Mouse (Mus musculus) myocyte (in vitro differentiated cells): ENCODE results near the gene Rad51b.

Experiments used
- CEBPB ChIP-seq: IDR thresholded peaks from 2 replicates; pipeline ENCODE4 v1.6.1; 2011; ENCODE audit warnings: mild to moderate bottlenecking, moderate library complexity; ENCODE audit not compliant: poor library complexity, insufficient read depth, severe bottlenecking
- E2F4 ChIP-seq: IDR thresholded peaks from one replicate; pipeline ENCODE4 v1.6.1; 2011; ENCODE audit warnings: mild to moderate bottlenecking, control low read depth, moderate library complexity; ENCODE audit not compliant: insufficient read depth
- MAX ChIP-seq: IDR thresholded peaks from one replicate; pipeline ENCODE4 v1.6.1; 2011; ENCODE audit warnings: low read depth, mild to moderate bottlenecking, control low read depth
- MYOD1 ChIP-seq, 3 experiments: IDR thresholded peaks; one replicate each; pipeline ENCODE4 v1.6.1; 2011; ENCODE audit warnings: control low read depth in 2 of 3, low read depth in 2 of 3, mild to moderate bottlenecking in 2 of 3, moderate library complexity in 1 of 3; ENCODE audit not compliant: insufficient read length in 2 of 3, control insufficient read depth in 1 of 3
- MYOG ChIP-seq, 3 experiments: IDR thresholded peaks; one replicate each; pipeline ENCODE4 v1.6.1; 2011; ENCODE audit warnings: control low read depth in 2 of 3, low read depth in 2 of 3, mild to moderate bottlenecking in 2 of 3; ENCODE audit not compliant: insufficient read length in 2 of 3, control insufficient read depth in 1 of 3, insufficient read depth in 1 of 3
- POLR2A ChIP-seq: IDR thresholded peaks from one replicate; pipeline ENCODE4 v1.6.1; 2011; ENCODE audit warnings: low read depth, mild to moderate bottlenecking, control low read depth, moderate library complexity; ENCODE audit not compliant: insufficient read length
- POLR2AphosphoS2 ChIP-seq: IDR thresholded peaks from one replicate; pipeline ENCODE4 v1.6.1; 2011; ENCODE audit warnings: low read depth, control low read depth; ENCODE audit not compliant: insufficient read length
- TCF12 ChIP-seq: IDR thresholded peaks from one replicate; pipeline ENCODE4 v1.6.1; 2011; ENCODE audit warnings: mild to moderate bottlenecking, control low read depth; ENCODE audit not compliant: poor library complexity, insufficient read depth, severe bottlenecking
- USF1 ChIP-seq: IDR thresholded peaks from one replicate; pipeline ENCODE4 v1.6.1; 2011; ENCODE audit warnings: low read depth, mild to moderate bottlenecking, control low read depth, moderate library complexity

DNA sequence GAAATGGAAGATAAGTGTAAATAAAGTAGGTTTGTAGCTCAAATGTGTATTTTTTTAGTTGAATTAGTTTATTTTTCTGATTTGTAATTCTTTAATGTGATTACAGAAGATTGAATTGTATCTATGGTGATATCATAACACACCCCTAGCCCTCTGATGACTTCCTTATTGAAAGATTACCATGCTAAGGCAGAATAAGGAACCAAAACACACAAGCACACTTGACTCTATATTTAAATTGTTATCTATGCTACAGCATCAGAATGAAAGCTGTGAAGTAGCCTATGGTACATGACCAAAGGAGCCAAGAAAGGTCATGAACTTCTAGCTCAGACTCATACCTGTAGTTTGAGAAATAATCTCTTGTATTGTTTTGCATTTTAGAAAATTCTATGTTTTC lies 427.8 kb downstream of the Rad51b start:
- TF ChIP-seq POLR2A (no peak), MYOG (IDR thresholded peaks at IDR 0.05; ENCODE audit: control insufficient read depth in 1 of 3, insufficient read depth in 1 of 3, insufficient read length in 2 of 3, low read depth in 2 of 3) (no peak), CEBPB (no peak), E2F4 (no peak), POLR2AphosphoS2 (no peak), MYOD1 (IDR thresholded peaks at IDR 0.05; ENCODE audit: control insufficient read depth in 1 of 3, insufficient read length in 2 of 3, low read depth in 2 of 3) (no peak), MAX (no peak), USF1 (no peak), TCF12 (no peak)
